Mouse (Mus musculus): ENCODE measurements at regions not wholly inside any gene's neighbourhood (a gene's known extent, or its start where the extent isn't known, plus 50 kb on each side); places are given as distances from the start of the nearest gene placed in this dataset.

DNA sequence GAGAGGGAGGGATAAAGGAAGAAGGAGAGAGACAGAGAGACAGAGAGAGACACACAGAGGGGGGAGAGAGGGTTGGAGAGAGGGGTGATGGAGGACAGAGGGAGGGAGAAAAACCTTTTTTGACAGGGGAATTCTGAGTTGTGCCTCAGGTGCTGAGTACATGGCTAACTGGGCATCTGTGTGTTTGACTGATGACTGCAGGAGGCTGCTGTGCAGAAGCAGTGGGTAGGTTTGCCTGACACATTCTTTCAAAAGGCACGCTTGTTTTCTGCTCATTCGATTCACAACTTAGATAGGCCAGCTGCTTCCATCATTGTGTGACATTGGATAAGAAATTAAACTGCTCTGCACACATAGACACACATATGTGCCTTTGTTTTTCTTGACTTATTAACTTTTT is 150.7 kb upstream of the Rgmb start:
- TF ChIP-seq CTCF (IDR thresholded peaks at IDR 0.05; ENCODE audit: control insufficient read depth, insufficient read depth, insufficient replicate concordance, low read depth, low read length) (no peak), POLR2A (IDR thresholded peaks at IDR 0.05; ENCODE audit: control insufficient read depth, low read depth, low read length) (no peak)

Measured in testis, adult 2 months (tissue).